8 mouse cellular contexts compared by ENCODE assay signal in genomic region chr9:73103159-73103879, GRCm38 (mm10). TPM values are rescaled to one million over a fixed set of nuclear protein-coding genes. Genes with fewer than 3 reads are reported as not detected.
DNase-seq lines count a peak whose midpoint lies in the region; ATAC-seq and TF ChIP-seq lines count a peak whose summit lies in the region.
"Had no signal": no experiment of that assay in that cellular context is flagged by ENCODE, and none has a peak within 500 bp of the region (broad histone marks: within the 10 kb centered on the region; RNA-seq: fewer than 3 reads in every experiment).

No protein-coding gene starts in this region.

- H3K27me3 ChIP-seq in hindbrain, embryonic 13.5 days = peaks cover 68% of the 10 kb centered on the region
- 0 out of 2 replicates have a peak, but pooled peaks cover 2% of the 10 kb centered on the region for H3K27me3 ChIP-seq in limb, embryonic 14.5 days (ENCODE audit: control insufficient read depth, insufficient read depth, low read length)
- peaks cover 32% of the 10 kb centered on the region for H3K27me3 ChIP-seq in midbrain, embryonic 15.5 days (replicated peaks)

- no peak overlapping the region for H3K27ac ChIP-seq in hindbrain, embryonic 13.5 days
- H3K27ac ChIP-seq in limb, embryonic 14.5 days (replicated peaks; ENCODE audit: low read depth, low read length) = no peak overlapping the region
- H3K27ac ChIP-seq in midbrain, embryonic 15.5 days = no peak overlapping the region
- H3K27ac ChIP-seq: macrophage had no signal

- peak overlapping the region; percentile 46 for H3K4me3 ChIP-seq in hindbrain, embryonic 13.5 days
- peak overlapping the region; percentile 37 for H3K4me3 ChIP-seq in limb, embryonic 14.5 days (replicated peaks; ENCODE audit: low read length)
- peak overlapping the region; percentile 39 for H3K4me3 ChIP-seq in midbrain, embryonic 15.5 days

- peak; percentile 74 for DNase-seq in adrenal gland, postnatal 10 days
- DNase-seq in cerebellum, adult 18-20 months = peak; percentile 46 to 65
- DNase-seq in gastrocnemius, adult 18-20 months (ENCODE audit: low spot score) = peak; percentile 28
- no peak for DNase-seq in limb, embryonic 14.5 days (ENCODE audit: low spot score)

- whole genome bisulfite sequencing in hindbrain, embryonic 13.5 days = 6% methylated on average over 60 of the region's 60 CpGs
- 6% methylated on average over 49 of the region's 60 CpGs for WGBS in limb, embryonic 14.5 days
- WGBS in midbrain, embryonic 15.5 days = 6% methylated on average over 60 of the region's 60 CpGs

- ATAC-seq in hindbrain, embryonic 13.5 days (ENCODE audit: low FRiP score) = peak; percentile 39; the same call in 1 of the 2 replicates
- ATAC-seq in limb, embryonic 14.5 days (ENCODE audit: low FRiP score, low read depth) = peak; percentile 70
- ATAC-seq in midbrain, embryonic 15.5 days (replicated peaks) = peak; percentile 45
- no peak for ATAC-seq in activated CD4-positive, CD25-positive, alpha-beta regulatory T cell, adult 4 months

- H3K9me3 ChIP-seq in hindbrain, embryonic 13.5 days = no peaks in the 10 kb centered on the region
- H3K9me3 ChIP-seq in limb, embryonic 14.5 days (ENCODE audit: control insufficient read depth, low read length) = no peaks in the 10 kb centered on the region
- H3K9me3 ChIP-seq in midbrain, embryonic 15.5 days = no peaks in the 10 kb centered on the region

- TF ChIP-seq POLR2A in limb, embryonic 14.5 days (IDR thresholded peaks at IDR 0.05; ENCODE audit: borderline replicate concordance, extremely low read depth, insufficient read depth, insufficient read length) = no peak

- peaks cover 11% of the 10 kb centered on the region for H3K4me1 ChIP-seq in hindbrain, embryonic 13.5 days (replicated peaks)
- H3K4me1 ChIP-seq in limb, embryonic 14.5 days (ENCODE audit: control insufficient read depth, insufficient read depth, low read length) = peaks cover 6% of the 10 kb centered on the region; the same call in 1 of the 2 replicates
- H3K4me1 ChIP-seq in midbrain, embryonic 15.5 days = peaks cover 8% of the 10 kb centered on the region; the same call in 1 of the 2 replicates

- H3K9ac ChIP-seq in hindbrain, embryonic 13.5 days = peak overlapping the region; percentile 72
- H3K9ac ChIP-seq in limb, embryonic 14.5 days (ENCODE audit: low read depth, low read length, severe bottlenecking) = peak overlapping the region; percentile 54
- H3K9ac ChIP-seq in midbrain, embryonic 15.5 days = peak overlapping the region; percentile 45

- no peaks in the 10 kb centered on the region for H3K36me3 ChIP-seq in hindbrain, embryonic 13.5 days
- H3K36me3 ChIP-seq in limb, embryonic 14.5 days (ENCODE audit: control insufficient read depth, insufficient read depth, low read length) = no peaks in the 10 kb centered on the region
- H3K36me3 ChIP-seq in midbrain, embryonic 15.5 days (replicated peaks) = no peaks in the 10 kb centered on the region

- H3K4me2 ChIP-seq in hindbrain, embryonic 13.5 days = peak overlapping the region; percentile 80
- H3K4me2 ChIP-seq in limb, embryonic 14.5 days (replicated peaks; ENCODE audit: low read depth, low read length, severe bottlenecking) = peak overlapping the region; percentile 84
- H3K4me2 ChIP-seq in midbrain, embryonic 15.5 days = peak overlapping the region; percentile 84

RNA-seq across cellular contexts. Expression of gene Gm20509, which starts 1.0 kb away (rescaled TPM):
- total RNA-seq in adrenal gland, postnatal 10 days (2021) = not detected
- not detected for total RNA-seq in gastrocnemius, adult 18-20 months (2021)
- not detected in 2 replicates for polyA plus RNA-seq in hindbrain, embryonic 13.5 days (2015; fragmentation: Nextera tagmentation; extraction: Ambion mirVana)
- not detected in 2 replicates for polyA plus RNA-seq in limb, embryonic 14.5 days (2012; rRNA removed)
- polyA plus RNA-seq in limb, embryonic 14.5 days (2014; fragmentation: Nextera tagmentation; extraction: Ambion mirVana) = not detected in 2 replicates
- not detected in 2 replicates for polyA plus RNA-seq in midbrain, embryonic 15.5 days (2015; fragmentation: Nextera tagmentation; extraction: Ambion mirVana)
- not detected for polyA plus RNA-seq in activated CD4-positive, CD25-positive, alpha-beta regulatory T cell, adult 4 months (2017; shearing (Covaris generic))
- polyA plus RNA-seq: macrophage had no signal

RNA-seq across cellular contexts. Expression of gene Khdc3, which starts 1.7 kb away (rescaled TPM):
- under 1 TPM; 0.72 to 0.94 TPM for total RNA-seq in adrenal gland, postnatal 10 days (2021)
- not detected for total RNA-seq in gastrocnemius, adult 18-20 months (2021)
- polyA plus RNA-seq in hindbrain, embryonic 13.5 days (2015; fragmentation: Nextera tagmentation; extraction: Ambion mirVana) = 0.26 TPM in 1 of 2 replicates, not detected in the other
- polyA plus RNA-seq in limb, embryonic 14.5 days (2012; rRNA removed) = 0.04 and 0.06 TPM in 2 replicates
- 0.15 and 0.21 TPM in 2 replicates for polyA plus RNA-seq in limb, embryonic 14.5 days (2014; fragmentation: Nextera tagmentation; extraction: Ambion mirVana)
- polyA plus RNA-seq in midbrain, embryonic 15.5 days (2015; fragmentation: Nextera tagmentation; extraction: Ambion mirVana) = 0.22 and 0.28 TPM in 2 replicates
- under 1 TPM; 0.40 to 0.46 TPM for polyA plus RNA-seq in activated CD4-positive, CD25-positive, alpha-beta regulatory T cell, adult 4 months (2017; shearing (Covaris generic))
- polyA plus RNA-seq: macrophage had no signal

RNA-seq across cellular contexts. Expression of gene Rsl24d1, which starts 9.9 kb away (rescaled TPM):
- total RNA-seq in adrenal gland, postnatal 10 days (2021) = 10 to 100 TPM; 61.2 to 63.7 TPM
- 10 to 100 TPM; 34.5 to 36.7 TPM for total RNA-seq in gastrocnemius, adult 18-20 months (2021)
- polyA plus RNA-seq in hindbrain, embryonic 13.5 days (2015; fragmentation: Nextera tagmentation; extraction: Ambion mirVana) = 114 and 115 TPM in 2 replicates
- polyA plus RNA-seq in limb, embryonic 14.5 days (2012; rRNA removed) = 63.1 and 66.0 TPM in 2 replicates
- polyA plus RNA-seq in limb, embryonic 14.5 days (2014; fragmentation: Nextera tagmentation; extraction: Ambion mirVana) = 115 TPM in 2 replicates
- 96.0 and 100 TPM in 2 replicates for polyA plus RNA-seq in midbrain, embryonic 15.5 days (2015; fragmentation: Nextera tagmentation; extraction: Ambion mirVana)
- polyA plus RNA-seq in activated CD4-positive, CD25-positive, alpha-beta regulatory T cell, adult 4 months (2017; shearing (Covaris generic)) = 10 to 100 TPM; 84.0 to 93.8 TPM

RNA-seq across cellular contexts. Expression of gene Rab27a, which starts 58.7 kb away (rescaled TPM):
- total RNA-seq in adrenal gland, postnatal 10 days (2021) = 10 to 100 TPM; 21.9 to 27.0 TPM
- total RNA-seq in gastrocnemius, adult 18-20 months (2021) = 1 to 10 TPM; 1.3 to 2.0 TPM
- 1.3 and 2.3 TPM in 2 replicates for polyA plus RNA-seq in hindbrain, embryonic 13.5 days (2015; fragmentation: Nextera tagmentation; extraction: Ambion mirVana)
- polyA plus RNA-seq in limb, embryonic 14.5 days (2012; rRNA removed) = 4.5 and 5.7 TPM in 2 replicates
- 2.8 and 3.3 TPM in 2 replicates for polyA plus RNA-seq in limb, embryonic 14.5 days (2014; fragmentation: Nextera tagmentation; extraction: Ambion mirVana)
- polyA plus RNA-seq in midbrain, embryonic 15.5 days (2015; fragmentation: Nextera tagmentation; extraction: Ambion mirVana) = 3.1 and 3.7 TPM in 2 replicates
- polyA plus RNA-seq in activated CD4-positive, CD25-positive, alpha-beta regulatory T cell, adult 4 months (2017; shearing (Covaris generic)) = 10 to 100 TPM; 33.8 to 42.7 TPM
